7 mouse cellular contexts compared by ENCODE assay signal in genomic region chr16:49278478-49278877, GRCm38 (mm10).
A peak's percentile ranks its signal among the peaks of the same experiment; 100 is the strongest.
DNase-seq lines count a peak whose midpoint lies in the region; TF ChIP-seq lines count a peak whose summit lies in the region.

No protein-coding gene starts in this region.

- TF ChIP-seq CTCF in embryonic fibroblast, embryonic 13.5 days (IDR thresholded peaks at IDR 0.05; ENCODE audit: borderline replicate concordance, insufficient read depth, low read length): 0 out of 2 replicates have a peak, but pooled peaks have one; percentile 8

- H3K4me3 ChIP-seq in embryonic fibroblast, embryonic 13.5 days (ENCODE audit: insufficient read depth, low read length): no peak overlapping the region
- H3K4me3 ChIP-seq in hindbrain, embryonic 10.5 days: no peak overlapping the region

- WGBS in hindbrain, embryonic 10.5 days: 6% methylated on average over 2 of the region's 2 CpGs

- TF ChIP-seq POLR2A in embryonic fibroblast, embryonic 13.5 days (IDR thresholded peaks at IDR 0.05; ENCODE audit: low read depth, low read length): no peak

- peak; percentile 81 for DNase-seq in NIH3T3 (ENCODE audit: low read depth)
- peak; percentile 26 for DNase-seq in brain, embryonic 18.5 days (ENCODE audit: low read depth, low spot score)
- DNase-seq in hindbrain, embryonic 10.5 days (ENCODE audit: low spot score): peak; percentile 67
- peak; percentile 17 to 59 for DNase-seq in layer of hippocampus, adult 8-10 months (ENCODE audit: low spot score in 2 of 2)
- DNase-seq in lung, postnatal 36 days: peak; percentile 84
- peak; percentile 51 to 74 for DNase-seq in right cerebral cortex, postnatal 10 days (ENCODE audit: low spot score in 2 of 2)

- no peaks in the 10 kb centered on the region for H3K9me3 ChIP-seq in hindbrain, embryonic 10.5 days

- H3K4me1 ChIP-seq in embryonic fibroblast, embryonic 13.5 days (ENCODE audit: control insufficient read depth, insufficient read depth, low read length): no peaks in the 10 kb centered on the region
- H3K4me1 ChIP-seq in hindbrain, embryonic 10.5 days (replicated peaks): no peaks in the 10 kb centered on the region

- no peaks in the 10 kb centered on the region for H3K27me3 ChIP-seq in hindbrain, embryonic 10.5 days (ENCODE audit: insufficient read depth, poor library complexity, severe bottlenecking)

- H3K36me3 ChIP-seq in hindbrain, embryonic 10.5 days: no peaks in the 10 kb centered on the region

- no peak overlapping the region for H3K27ac ChIP-seq in embryonic fibroblast, embryonic 13.5 days (ENCODE audit: insufficient read depth, low read length)
- H3K27ac ChIP-seq in hindbrain, embryonic 10.5 days: no peak overlapping the region

Comparison
In these comparisons a context has a peak if more than half of its experiments do, and no peak if none do; other contexts are left out.
1. DNase-seq: peak in every context shown above with its lines; median percentile 84 in lung, postnatal 36 days; 81 in NIH3T3; 67 in hindbrain, embryonic 10.5 days; 62 in right cerebral cortex, postnatal 10 days; 38 in layer of hippocampus, adult 8-10 months; 26 in brain, embryonic 18.5 days.